Mouse (Mus musculus) adrenal gland, postnatal 10 days (tissue): ENCODE data around the gene Cadm3. TPM values are rescaled to one million over a fixed set of nuclear protein-coding genes. Genes with fewer than 3 reads are reported as not detected.
"Not testable (repeated sequence)": the region's sequence is repeated elsewhere in the genome, so short reads cannot be mapped to it uniquely, and the experiment has no call there.

ENCODE experiments used
- DNase-seq: peaks from one replicate; pipeline ENCODE4 v3.0.0; 2021; ENCODE audit warnings: mixed read lengths
- total RNA-seq, 2 experiments: library from RNA; stranded (reverse); gene quantifications; 2 replicates each; pipeline ENCODE4 v1.2.3; 2021

Gene Cadm3
- total RNA-seq, 2 experiments from 2014 or later = 13.5 to 19.4 TPM

GRCm38 (mm10) chr1:173322249-173322627, 45.3 kb downstream of the Cadm3 start:
- no peak for DNase-seq

GRCm38 (mm10) chr1:173321593-173322248, 45.8 kb downstream of the Cadm3 start:
- DNase-seq = no peak

GRCm38 (mm10) chr1:173317925-173318477, 49.5 kb downstream of the Cadm3 start:
- no peak for DNase-seq

GRCm38 (mm10) chr1:173315725-173316124, 51.8 kb downstream of the Cadm3 start:
- DNase-seq = no peak

GRCm38 (mm10) chr1:173313535-173314050, 53.9 kb downstream of the Cadm3 start:
- DNase-seq = not testable (repeated sequence)

- not testable (repeated sequence) for DNase-seq
Observed at GRCm38 (mm10) chr1:173302795-173303194, 64.7 kb downstream of the Cadm3 start.

Other genes starting within 250 kb of the Cadm3 start
- gene Olfr1408, start 230.3 kb downstream of the Cadm3 start, total RNA-seq = not detected
- gene Olfr1406, start 177.1 kb downstream of the Cadm3 start, total RNA-seq = not detected
- gene Olfr218, start 169.9 kb downstream of the Cadm3 start, total RNA-seq = not detected
- gene Olfr1404, start 155.3 kb downstream of the Cadm3 start, total RNA-seq = not detected
- gene Fcer1a, start 140.5 kb downstream of the Cadm3 start, total RNA-seq = not detected
- gene Olfr418, start 101.7 kb downstream of the Cadm3 start, total RNA-seq = not detected
- gene Mptx2, start 89.9 kb downstream of the Cadm3 start, total RNA-seq = not detected
- 1 to 10 TPM; 4.5 to 5.5 TPM for gene Ackr1, start 33.9 kb downstream of the Cadm3 start, total RNA-seq
- 1 to 10 TPM; 3.4 to 5.1 TPM for gene Aim2, start 16.8 kb downstream of the Cadm3 start, total RNA-seq
- gene Ifi206, start 123.3 kb upstream of the Cadm3 start, total RNA-seq = under 1 TPM; 0.54 to 0.82 TPM
- gene Ifi214, start 168.3 kb upstream of the Cadm3 start, total RNA-seq = under 1 TPM; 0.12 to 0.36 TPM
- 1 to 10 TPM in 1 of 2 experiments, under 1 TPM in 1; 0.54 to 1.0 TPM for gene Ifi213, start 231.6 kb upstream of the Cadm3 start, total RNA-seq